Mouse (Mus musculus) embryo, embryonic 9.5 days (tissue): ENCODE data around the gene Mrps17.
"Not testable (repeated sequence)": the region's sequence is repeated elsewhere in the genome, so short reads cannot be mapped to it uniquely, and the experiment has no call there.

Source experiments
- DNase-seq: peaks from one replicate; pipeline ENCODE4 v3.0.0-alpha.2; 2017; ENCODE audit errors: extremely low spot score

The Mrps17 gene

DNA sequence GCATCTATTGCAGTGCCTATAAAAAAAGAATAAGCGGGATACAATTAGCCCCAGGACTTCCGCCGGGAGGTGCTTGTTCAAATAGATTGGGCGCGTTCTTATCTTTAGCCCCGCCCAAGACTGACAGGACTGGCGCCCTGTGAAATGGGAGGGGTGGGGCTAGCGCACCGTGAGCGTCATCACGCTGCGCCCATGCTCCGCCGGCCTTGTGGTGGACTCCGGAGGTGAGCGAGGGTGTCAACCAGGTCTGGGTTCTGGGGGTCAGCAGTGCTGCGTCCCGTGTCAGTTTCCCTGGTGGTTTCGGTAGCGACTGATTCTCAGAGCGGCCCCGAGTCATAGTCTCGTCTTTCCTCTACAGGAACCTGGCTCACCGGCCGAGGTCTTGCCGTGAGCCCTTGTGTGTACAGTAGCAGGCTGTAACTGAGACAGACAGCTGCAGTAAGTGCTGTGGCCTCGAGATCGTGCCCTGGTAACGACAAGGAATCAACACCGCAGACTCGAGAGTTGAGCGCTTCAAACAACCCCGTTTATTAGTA, at the start of gene Mrps17:
Gene Mrps17 (plus strand): TSS at position 172 of the 536 bp plus-strand sequence.
- DNase-seq: peak; percentile 91

DNA sequence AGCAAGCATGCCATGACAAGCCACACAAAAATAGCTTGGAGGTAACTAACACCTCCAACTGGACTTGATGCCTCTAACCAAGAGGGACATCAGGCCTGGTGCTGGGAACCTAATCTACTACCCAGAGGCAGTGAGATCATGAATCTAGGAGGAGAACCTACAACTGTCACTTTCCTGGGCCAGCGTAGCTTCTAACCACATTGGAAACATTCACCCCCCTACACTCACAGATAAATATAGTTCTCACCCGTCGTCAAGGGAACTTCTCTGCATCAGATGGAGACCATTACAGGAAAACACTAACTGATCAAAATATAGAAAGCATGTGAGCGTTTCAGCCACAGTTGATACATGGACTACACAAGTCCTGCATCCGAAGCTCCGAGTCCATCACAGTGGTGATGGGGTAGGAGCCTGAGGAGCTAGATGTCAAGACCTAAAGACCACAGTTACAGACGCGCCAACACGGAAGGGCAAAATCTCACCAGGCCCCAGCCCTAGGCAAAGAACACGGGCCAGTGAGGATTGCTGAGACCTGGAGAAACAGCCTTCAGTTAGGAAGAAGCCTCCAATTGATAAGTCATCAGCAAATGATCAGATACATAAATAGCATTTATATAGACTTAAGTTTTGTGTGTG, 48.9 kb upstream of the Mrps17 start:
- no peak for DNase-seq

DNA sequence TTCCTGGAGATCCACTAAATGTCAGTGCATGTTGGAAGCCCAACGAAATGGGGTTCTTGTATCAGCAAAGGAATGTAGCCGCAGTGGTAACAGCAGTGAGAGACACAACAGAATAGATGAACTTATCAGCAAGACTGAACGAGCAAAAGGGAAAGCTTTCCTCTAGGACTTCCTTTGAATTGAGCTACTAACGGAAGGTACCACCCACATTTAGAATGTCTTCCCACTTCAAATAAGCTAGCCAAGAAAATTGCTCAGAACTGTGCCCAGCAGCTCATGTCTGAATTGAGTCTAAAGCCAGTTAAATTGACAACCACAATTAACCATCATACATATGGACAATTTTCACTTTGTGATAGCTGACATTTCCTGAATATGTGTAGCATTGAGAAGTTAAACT, 47.4 kb upstream of the Mrps17 start:
- no peak for DNase-seq

DNA sequence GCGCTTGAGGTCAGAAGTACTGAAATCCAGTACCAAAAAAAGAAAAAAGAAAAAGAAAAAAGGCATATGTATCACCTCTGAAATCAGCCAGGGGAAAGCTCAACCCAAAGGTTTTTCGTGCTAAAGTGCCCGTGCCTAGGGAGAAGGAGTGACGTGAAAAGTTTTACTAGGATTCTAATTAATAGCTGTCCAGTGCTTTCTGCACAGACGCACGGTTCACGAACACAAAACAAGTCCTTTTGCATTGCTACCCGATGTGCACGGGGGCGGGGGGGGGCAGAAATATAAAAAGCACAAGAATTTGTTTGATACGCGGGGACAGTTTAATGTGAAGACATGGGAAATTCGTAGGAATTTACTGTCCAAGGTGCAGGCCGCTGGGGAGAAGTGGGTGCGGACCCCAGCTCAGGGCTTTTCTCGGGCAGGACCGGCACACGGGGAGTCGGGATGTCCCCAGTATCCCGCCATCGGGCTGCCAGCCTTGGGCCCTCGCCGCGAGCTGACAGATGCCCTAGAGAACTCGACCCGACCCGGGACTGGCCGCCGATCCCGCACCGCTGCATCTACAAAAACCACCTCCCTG, 45.8 kb upstream of the Mrps17 start:
- no peak for DNase-seq

DNA sequence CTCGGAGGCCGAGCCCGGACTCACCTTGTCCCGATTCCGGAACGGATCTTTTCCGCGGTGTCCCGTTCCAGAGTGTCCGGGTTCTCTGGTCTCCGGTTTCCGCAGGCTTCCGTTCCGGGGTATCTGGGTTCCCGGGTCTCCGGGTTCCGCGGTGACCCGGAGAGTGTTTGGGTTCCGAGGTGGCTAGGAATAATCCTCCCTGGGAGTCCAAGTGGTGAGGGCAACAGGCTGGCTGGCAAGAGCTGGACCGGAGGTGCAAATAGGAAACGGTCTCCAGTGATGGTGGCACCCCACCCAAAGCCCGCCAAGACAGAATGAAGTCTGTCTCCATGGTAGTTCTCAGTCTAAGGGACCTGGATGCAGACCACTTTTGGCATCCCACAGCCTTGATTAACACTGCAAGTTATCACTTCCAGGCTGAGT, 45.2 kb upstream of the Mrps17 start, which contains the start of gene Zfp11:
Gene Zfp11 (minus strand): TSS at position 64 of the 423 bp plus-strand sequence.
- DNase-seq: peak; percentile 85

DNA sequence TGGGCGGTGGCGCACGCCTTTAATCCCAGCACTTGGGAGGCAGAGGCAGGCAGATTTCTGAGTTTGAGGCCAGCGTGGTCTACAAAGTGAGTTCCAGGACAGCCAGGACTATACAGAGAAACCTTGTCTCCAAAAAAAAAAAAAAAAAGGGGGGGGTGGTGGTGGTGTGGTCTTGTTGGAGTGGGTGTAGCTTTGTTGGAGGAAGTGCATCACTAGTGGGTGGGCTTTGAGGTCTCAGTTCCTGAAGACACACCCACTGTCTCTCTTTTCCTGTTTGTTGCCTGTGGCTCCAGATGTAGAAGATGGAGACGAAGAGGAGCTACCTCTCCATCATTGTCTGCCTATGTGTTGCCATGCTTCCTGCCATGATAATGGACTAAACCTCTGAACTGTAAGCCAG, 30.2 kb upstream of the Mrps17 start:
- DNase-seq: not testable (repeated sequence)

DNA sequence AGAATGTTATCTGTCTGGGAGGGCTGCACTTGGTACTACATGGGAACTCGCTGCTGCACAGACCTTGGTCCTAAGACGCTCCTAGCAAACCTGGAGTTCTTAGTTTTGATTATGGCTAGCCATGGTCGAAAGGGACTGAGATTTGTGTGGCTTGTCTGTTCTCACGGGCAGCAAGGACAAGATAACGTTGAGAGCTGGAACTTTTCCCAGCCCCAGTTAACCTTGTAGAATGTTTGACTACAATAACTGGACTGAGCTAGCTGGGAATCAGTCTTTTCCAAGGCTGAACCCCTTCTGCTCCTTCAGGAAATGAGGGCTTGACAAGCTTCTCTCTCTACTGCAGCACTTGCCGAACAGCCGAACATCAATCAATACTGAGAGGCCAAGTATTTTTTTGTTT, 27.7 kb upstream of the Mrps17 start:
- DNase-seq: no peak

DNA sequence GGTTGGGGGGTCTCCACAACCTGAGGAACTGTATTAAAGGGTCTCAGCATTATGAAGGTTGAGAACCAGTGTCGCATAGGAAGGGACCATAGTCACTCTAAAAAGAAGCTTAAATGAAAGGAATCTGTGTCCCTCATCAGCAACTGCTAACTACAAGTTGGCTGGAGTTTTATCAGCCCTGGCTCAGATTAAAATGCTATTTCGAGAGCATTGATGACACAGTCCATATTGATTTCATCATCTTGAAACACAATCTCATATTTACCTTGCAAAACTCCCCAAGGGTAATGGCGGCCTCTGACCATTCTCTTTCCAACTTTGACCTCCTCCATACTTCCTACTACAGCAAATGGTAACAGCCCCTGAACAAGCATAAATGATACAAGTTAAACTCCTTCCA, 24.8 kb upstream of the Mrps17 start:
- DNase-seq: no peak

DNA sequence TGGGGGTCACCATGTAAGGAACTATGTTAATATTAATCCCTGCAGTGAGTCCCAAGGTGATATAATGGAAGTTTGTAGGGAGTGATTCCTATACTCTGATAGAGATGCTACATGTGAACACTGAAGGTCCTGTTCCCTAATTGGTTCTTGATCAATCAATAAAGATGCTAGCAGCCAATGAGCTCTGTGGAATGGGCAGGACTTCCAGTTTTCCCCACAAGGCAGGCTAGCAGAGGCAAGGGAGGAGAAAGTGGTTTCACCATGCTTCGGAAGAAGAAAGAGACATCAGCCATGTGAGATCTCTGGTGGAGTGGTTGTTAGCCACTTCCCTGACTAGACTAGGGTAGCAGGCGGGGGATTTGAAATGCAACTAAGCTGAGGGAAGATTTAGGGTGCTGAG, 14.8 kb upstream of the Mrps17 start:
- no peak for DNase-seq

DNA sequence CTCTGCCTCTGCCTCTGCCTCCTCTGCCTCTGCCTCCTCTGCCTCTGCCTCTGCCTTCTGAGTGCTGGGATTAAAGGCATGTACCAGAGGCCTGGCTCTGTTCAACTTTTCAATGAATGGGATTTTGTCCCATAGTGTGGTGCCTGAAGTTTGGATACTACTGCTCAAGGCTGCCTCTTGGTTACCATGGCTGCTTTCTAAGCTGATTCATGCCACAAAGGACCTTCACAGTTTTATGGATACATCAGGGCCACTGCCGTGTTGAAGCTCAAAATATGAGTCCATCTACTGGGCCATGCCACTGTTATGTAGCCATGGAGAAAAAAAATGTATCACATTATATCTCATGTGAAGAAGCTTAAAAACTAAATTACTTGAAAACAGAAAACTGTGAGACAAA, 13.6 kb upstream of the Mrps17 start:
- no peak for DNase-seq

DNA sequence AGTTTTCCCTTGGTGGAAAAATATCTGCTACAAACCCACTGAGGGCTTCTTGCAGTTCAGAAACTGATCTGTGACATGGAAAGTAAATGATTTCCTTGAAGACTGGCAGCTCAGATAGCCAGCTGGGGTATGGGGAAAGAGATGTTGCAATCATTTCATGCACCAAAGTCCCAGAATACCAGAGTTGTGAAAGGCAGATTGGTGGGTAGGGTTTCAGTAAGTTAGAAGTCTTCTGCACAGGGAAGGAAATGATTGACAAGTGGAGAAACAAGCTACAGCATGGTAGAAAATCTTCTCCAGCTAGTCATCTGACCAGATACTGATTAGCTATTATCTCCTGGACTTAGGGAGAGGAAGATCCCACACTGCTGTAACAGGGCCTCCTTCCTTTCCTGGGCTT, 11.9 kb upstream of the Mrps17 start:
- no peak for DNase-seq

DNA sequence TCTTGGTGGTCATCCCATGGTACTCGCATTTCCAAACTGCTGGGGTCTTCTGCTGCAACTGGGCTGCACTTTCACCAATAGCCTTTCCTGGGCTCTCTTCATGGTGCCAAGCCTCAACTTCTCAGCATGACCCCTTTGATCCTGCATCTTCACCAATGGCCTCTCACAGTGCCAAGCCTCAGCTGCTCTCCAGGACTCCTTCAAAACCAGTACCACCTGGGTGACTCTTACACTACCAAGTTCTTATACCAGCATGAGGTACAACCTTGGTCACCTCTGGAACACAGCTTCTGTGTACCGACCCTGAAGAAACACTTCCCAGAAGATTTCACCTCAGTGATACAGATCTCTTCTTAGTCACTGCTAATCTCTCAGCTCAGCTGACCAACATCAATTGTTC, 6.9 kb upstream of the Mrps17 start, which contains the start of gene Sept14:
Gene Sept14 (minus strand): TSS at position 101 of the 400 bp plus-strand sequence.
- DNase-seq: no peak

DNA sequence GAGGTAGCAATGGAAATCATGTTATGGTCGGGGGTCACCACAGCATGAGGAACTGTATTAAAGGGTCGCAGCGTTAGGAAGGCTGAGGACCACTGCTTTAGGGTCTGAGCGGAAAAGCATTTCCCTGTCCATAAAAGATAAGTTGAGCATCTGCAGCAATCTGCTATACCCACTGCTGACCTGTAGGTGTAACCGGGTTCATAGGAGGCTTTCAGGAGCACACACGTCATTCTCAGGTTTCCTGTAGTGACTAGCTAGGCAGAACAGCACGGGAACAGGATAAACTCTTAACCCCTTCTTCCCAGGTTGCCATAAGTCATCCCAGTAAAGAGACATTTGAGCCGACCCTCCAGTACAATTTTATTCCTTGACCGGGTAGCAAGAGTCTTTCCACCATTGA, 1.7 kb downstream of the Mrps17 start:
- DNase-seq: no peak

DNA sequence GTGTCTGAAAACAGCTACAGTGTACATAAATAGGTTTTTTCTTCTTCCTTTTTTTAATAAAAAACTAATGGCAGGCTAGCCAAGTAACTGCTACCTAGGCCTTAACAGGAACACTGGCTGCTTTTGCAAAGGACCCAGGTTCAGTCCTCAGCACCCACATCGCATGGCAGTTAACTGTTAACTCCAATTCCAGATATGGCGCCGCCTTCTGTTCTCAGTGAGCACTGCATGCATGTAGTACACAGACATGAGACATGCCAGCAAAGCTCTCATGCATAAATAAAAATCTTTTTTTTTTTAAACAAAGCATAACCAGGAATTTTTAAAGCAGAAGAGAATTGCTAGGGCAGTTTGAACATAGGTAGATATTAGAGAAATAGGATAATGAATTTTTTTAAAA, 4.9 kb downstream of the Mrps17 start:
- no peak for DNase-seq

DNA sequence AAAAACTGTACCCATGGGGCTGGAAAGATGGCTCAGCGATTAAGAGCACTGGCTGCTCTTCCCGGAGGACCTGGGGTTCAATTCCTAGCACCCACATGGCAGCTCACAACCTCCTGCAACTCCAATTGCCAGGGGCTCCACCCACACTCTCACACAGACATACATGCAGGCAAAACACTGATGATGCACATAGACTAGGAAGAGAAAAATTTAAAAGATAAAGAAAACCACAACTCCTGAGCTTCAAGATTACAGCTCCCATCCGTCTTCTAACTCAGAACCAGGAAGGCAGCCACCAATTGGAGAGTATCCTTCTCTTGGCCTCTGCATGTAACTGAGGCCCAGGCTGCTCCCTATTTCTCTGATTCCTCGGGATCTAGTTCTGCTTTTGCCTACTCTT, 9.0 kb downstream of the Mrps17 start:
- DNase-seq: no peak

DNA sequence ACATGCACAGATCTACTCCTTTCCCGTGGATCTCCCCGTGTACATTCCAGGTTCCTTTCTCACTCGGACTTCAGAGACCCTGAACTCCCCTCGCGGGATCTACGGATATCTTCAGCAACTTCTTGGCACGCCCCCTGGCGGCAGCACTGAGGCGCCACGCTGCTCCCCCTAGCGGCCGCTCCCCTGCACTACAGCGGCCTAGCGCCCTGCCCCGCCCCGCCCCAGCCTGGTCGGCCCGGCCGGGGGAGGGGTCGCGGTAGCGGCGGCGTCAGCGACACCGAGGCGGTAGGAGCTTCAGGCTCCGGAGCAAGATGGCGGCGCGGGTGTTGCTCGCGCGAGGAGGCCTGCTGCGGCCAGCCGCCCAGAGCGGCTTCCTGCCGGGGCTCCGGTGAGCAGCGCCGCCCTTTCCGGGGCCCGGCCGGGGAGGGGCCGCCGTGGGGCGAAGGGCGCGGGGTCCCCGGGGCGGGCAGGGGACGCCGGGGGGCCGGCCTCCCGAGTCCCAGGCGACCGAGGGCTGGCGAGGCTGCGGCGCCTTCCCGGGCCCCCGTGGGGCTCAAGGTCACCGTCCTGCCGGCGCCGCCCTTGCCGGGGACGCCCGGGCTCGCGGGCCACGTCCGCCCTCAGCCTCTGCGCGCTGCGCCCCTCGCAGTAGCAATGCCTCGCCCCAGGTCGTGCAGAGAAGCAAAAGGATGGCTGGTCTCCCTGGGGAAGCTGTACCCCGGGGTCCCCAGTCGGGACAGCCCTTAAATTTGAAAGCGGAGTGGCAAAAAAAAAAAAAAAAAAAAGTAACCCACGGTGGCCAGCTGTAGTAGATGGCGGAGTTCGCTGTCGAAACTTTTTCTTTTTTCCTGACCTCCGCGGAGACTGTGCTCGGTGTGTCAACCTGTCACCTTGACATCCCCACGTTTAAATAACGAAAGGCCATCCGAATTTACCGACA, 9.8 kb downstream of the Mrps17 start, which contains the start of gene Nipsnap2:
Gene Nipsnap2 (plus strand): TSS at position 230 of the 940 bp plus-strand sequence.
- peak; percentile 99 for DNase-seq

DNA sequence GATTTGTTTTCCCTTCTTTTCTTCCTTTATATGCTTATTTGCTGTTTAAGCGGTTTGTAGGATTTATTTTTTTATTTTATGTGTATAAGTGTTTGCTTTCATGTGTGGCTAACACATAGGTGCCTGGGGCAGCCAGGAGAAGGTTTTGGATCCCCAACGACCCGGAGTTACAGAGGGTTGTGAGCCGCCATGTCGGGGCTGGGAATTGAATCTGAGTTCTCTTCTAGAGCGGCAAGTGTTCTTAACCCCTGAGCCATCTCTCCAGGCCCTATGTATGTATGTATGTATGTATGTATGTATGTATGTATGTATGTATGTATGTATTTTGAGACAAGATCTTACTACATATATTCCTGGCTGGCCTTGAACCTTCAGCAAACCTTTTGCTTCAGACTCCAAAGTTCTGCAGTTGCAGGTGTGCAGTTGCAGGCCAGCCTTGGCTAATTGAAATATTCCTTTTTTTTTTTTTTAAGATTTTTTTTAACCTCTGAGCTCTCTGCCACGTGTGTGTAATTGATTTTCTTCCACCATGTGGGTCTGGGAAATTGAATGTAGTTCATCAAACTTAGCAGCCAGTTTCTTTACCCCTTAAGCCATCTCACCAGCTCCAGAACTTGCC, 10.6 kb downstream of the Mrps17 start:
- peak; percentile 32 for DNase-seq

DNA sequence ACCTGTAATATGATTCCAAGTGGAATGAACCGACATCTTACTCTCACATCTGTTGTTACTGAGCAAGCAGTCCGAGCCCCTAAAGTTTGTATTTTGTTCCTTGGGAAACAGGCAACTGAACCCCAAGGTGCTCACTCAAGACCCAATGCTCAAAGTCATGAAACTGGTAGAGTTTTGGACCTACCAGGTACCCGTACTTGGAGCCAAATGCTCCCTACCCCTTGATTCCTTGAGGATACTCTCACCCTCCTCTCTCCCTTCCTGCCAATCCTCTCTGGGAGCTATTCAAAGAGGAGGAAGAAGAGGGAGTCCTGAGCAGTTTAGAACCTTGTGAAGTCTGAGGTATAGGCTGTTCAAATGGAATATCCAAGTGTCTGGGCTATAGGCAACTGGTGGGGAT, 11.5 kb downstream of the Mrps17 start:
- no peak for DNase-seq

DNA sequence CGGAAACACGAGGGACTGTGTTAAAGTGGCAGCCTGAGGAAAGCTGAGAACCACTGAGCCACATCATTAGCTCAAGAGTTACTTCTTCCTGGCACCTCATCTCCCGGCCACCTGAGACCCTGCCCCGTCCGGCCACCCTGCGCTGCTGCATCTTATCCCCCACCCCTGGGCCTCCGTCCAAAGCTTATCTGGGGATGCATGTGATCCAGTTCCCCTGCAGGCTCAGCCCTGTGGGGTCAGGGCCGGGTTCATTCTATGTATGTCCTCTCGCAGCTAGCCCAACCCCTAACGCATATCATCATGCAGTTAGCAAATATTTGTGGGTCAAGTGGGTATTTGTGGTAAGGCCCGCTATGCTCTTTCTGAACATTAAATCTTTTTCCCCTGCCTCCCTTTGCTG, 14.0 kb downstream of the Mrps17 start:
- DNase-seq: no peak

DNA sequence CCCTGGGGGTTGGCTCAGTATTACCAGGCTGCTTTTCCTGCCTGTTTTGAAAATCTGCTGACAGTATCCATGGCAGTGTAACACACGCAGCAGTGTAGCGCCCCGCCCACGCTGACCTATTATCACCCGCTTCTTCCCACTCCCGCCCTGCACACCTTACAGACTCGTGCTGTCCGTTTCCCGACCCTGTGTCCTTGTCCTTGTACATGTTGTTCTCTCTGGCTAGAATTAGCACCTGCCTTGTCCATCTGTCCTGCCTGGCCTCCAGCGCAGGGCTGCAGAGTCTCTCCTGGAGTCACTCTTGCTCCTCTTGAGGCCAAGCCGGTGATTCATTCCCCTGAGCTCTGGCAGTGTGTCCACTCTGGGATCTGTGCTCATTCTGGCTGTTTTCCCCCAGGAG, 15.0 kb downstream of the Mrps17 start:
- no peak for DNase-seq

DNA sequence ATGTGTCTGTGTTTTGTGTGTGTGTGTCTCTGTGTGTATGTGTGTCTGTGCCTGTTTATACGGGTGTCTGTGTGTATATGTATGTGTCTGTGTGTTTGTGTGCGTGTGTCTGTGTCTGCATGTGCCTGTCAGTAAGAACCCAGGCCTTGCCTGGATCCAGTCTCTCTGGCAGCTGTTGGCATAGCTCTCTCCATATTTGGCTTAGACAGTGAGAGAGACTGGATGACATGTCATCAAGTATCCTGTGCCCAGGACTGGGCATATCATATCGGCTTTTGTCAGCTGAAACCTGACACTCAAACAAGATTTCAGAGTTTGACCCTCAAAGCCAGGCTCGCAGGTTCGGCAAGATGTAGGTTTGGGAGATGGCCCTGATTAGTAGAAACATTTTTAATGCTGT, 15.7 kb downstream of the Mrps17 start:
- DNase-seq: no peak

DNA sequence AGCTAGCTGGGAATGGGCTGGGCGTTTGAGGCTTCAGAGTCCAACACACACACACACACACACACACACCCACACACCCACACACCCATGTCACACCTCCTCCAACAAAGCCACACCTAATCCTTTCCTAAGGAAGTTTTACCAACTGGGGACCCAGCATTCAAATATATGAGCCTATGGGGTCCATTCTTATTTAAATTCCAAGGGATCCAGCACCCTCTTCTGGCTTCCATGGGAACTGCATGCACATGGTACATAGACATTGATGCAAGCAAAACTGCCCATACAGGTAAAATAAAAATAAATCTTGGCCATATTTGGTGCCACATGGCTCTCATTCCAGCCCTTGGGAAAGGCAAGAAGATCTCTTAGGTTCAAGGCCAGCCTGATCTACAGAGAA, 25.7 kb downstream of the Mrps17 start:
- DNase-seq: no peak
